Mouse (Mus musculus) embryonic stem cell, embryonic (primary cell): ENCODE measurements around the gene Gas7.

Experiments used
- CTCF ChIA-PET, 4 experiments: fragments of 300-600 bp in 2 of 4; fragments of 350-600 bp in 2 of 4; sonication (Branson Sonifier 250); formaldehyde crosslinking; loops; one replicate each; lab custom pipeline; 2022; ENCODE audit warnings: inconsistent platforms in 2 of 4; lab: Charles Lee
- POLR2A ChIA-PET, 4 experiments: fragments of 300-600 bp in 2 of 4; fragments of 350-600 bp in 2 of 4; sonication (Branson Sonifier 250); formaldehyde crosslinking; loops; one replicate each; lab custom pipeline; 2022; ENCODE audit warnings: antibody characterized with exemption in 4 of 4, inconsistent platforms in 1 of 4; lab: Charles Lee

Gas7 gene

GRCm38 (mm10) chr11:67652194-67652892 lies 197.1 kb downstream of the Gas7 start:
- ChIA-PET POLR2A (interaction anchor here in 1 of 4 experiments (1.3 kb wide), 1 partner anchor 272 kb away, joined by 5 read pairs; no protein-coding TSS in a partner anchor), CTCF (interaction anchor here (0.6 to 1.5 kb wide), 5 partner anchors 23 to 732 kb away, joined by 3 to 7 read pairs (median 3); no protein-coding TSS in a partner anchor)

DNA sequence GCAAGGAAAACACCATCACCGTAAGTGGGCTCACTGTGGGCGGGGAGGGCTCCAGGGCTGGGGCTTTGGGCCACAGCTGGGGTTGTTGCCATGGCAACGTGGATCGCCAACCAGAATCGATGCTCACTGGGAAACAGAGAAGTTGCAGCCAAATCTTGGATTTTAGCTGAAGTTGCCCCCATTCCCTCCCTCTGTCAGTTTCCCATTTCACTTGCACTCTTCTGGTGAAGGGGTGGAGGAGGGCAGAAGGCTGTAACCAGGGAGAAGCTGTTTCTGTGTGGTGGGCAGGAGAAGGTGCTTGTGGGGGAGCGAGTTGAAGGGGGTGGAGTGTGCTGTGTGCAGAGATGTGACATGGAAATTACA lies 197.6 kb downstream of the Gas7 start:
- ChIA-PET CTCF (interaction anchor here (1.0 to 1.5 kb wide), 4 partner anchors 22 to 24 kb away, joined by 3 to 7 read pairs (median 3); no protein-coding TSS in a partner anchor), POLR2A (interaction anchor here in 1 of 4 experiments (1.3 kb wide), 1 partner anchor 273 kb away, joined by 5 read pairs; no protein-coding TSS in a partner anchor)

DNA sequence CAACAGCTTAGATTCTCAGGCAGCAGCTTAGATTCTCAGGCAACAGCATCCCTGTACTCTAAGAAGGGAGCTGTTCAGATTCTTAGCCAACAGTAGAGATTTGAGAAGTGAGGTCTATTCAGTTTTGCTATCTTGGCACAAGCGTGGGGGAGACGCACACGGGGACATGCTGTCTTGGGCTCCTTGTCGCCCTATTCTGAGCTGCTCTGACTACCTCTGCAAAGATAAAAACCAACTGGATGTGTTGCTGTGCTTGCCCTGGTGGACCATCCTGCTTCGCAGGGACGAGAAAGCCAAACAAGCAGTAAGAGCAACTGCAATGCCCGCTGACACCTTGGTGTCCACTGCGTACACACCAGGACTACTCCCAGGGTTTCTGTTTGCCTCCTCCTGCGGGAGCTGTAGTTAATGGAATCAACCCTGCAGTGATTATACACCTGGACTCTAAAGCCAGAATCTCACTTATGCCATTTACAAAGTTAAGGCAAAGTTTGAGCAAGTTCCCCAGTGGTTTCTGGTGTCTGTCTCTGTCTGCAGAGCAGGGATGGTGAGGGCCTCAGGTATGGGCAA lies 198.4 kb downstream of the Gas7 start:
- ChIA-PET POLR2A (interaction anchor here in 1 of 4 experiments (1.3 kb wide), 1 partner anchor 273 kb away, joined by 5 read pairs; no protein-coding TSS in a partner anchor), CTCF (interaction anchor here in 3 of 4 experiments (0.8 to 1.5 kb wide), 4 partner anchors 22 to 541 kb away, joined by 3 to 7 read pairs (median 3); no protein-coding TSS in a partner anchor)

DNA sequence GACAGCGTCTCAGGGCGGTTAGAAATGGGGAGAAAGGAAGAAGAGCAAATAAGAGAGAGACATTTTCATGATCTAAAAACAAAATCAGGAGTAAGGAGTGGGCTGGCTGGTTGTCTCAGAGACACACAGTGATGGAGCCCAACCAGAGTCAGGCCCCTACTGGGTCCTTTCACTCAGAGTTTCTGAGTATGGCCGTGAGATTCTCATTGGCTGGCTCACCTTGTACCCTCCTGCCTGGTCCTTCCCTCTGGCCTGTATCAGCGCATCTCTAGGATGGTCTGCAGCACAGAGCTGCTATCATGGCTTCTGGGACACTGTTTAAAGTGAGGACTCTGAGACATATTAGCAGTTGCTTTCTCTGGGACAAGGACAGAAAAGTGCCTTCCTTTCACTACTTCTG lies 199.3 kb downstream of the Gas7 start:
- POLR2A ChIA-PET: no interaction called here

GRCm38 (mm10) chr11:67655236-67655959 lies 200.2 kb downstream of the Gas7 start:
- POLR2A ChIA-PET: interaction anchor here in 1 of 4 experiments (0.5 to 1.1 kb wide), 3 partner anchors 11 to 644 kb away, joined by 3 to 4 read pairs (median 3); no protein-coding TSS in a partner anchor
- CTCF ChIA-PET: interaction anchor here in 3 of 4 experiments (0.8 to 4.4 kb wide), 4 partner anchors 20 to 826 kb away, joined by 3 to 28 read pairs (median 4); no protein-coding TSS in a partner anchor

More for the DNA sequence above, 199.3 kb downstream of the Gas7 start:
- CTCF ChIA-PET: interaction anchor here in 1 of 4 experiments (0.9 kb wide), 1 partner anchor 22 kb away, joined by 3 read pairs; no protein-coding TSS in a partner anchor

DNA sequence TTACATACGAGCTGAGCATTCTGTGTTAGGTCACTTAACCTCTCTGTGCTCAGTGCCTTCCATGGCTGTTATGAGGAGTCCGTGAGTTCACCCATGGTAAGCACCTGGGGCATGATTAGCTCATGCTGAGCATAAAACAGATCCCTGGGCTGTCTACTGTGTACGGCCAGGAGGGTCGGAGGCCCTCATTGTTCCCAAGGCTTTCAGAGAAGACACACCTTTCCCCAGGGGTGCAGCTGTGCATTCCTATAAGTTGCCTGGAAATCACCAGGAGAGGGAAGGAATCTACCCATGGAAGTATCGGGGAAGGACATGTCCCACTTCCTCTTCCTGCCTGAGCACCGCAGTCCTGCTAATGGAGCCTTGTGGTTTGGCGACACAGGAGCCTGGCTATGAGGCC lies 201.1 kb downstream of the Gas7 start:
- POLR2A ChIA-PET: interaction anchor here in 2 of 4 experiments (0.5 to 1.1 kb wide), 4 partner anchors 8 to 645 kb away, joined by 3 to 11 read pairs (median 4); no protein-coding TSS in a partner anchor
- CTCF ChIA-PET: interaction anchor here (0.6 to 4.4 kb wide), 8 partner anchors 19 to 825 kb away, joined by 3 to 28 read pairs (median 4); no protein-coding TSS in a partner anchor

DNA sequence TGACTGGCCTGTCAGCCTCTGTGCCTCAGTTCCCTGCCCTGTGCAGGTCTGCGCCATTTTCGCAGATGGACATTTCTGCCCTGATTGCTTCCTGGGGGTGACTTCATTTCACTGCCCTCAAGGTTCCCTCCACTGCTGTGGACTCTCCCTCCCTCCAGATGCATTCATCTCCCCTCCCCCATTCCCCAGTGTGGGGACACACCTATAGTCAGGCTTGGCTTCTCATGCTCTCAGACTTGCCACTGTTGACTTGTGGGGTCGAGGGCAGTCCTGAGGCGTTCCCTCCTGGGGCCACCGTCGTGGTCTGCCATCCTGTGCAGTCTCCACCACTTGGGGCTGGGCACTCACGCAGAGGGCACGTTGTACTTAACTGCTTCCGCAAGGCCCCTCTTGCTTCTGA lies 201.6 kb downstream of the Gas7 start:
- POLR2A ChIA-PET: interaction anchor here in 1 of 4 experiments (1.0 kb wide), 1 partner anchor 14 kb away, joined by 3 read pairs; no protein-coding TSS in a partner anchor
- CTCF ChIA-PET: interaction anchor here in 3 of 4 experiments (0.8 to 4.4 kb wide), 6 partner anchors 15 to 576 kb away, joined by 3 to 28 read pairs (median 4); no protein-coding TSS in a partner anchor

DNA sequence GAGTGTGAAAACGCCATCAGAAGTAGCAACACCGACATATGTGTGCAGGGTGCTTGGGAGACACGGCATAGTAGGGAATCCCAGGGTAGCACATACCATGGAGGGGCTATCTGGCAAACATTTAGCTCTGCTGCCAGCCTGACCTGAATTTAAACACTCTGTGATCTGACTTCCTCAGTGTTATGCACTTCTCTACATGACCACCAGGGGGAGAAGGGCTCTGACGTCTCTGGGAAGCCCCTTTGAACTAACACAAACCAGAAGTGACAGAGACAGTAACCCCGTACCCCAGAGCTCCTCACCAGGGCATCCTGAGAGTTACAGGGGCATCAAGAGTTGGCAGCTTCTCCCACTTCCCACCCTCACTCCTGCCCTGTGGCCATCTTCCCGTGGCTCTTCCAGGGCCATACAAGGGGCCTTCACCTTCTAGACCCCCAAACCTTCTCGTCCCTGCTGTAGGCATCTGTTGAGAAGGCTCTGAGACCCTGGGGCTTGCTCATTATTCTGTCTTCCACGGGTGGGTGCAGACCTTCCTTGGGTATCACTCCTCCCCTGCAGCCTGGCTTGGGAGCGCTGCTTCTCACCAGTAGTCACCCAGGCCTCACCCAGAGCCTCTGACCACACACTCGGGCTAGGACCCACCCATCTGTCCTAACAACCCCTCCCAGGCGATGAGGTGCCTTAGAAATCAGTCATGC lies 202.6 kb downstream of the Gas7 start:
- CTCF ChIA-PET: interaction anchor here (0.6 to 4.4 kb wide), 11 partner anchors 10 to 549 kb away, joined by 3 to 28 read pairs (median 3); no protein-coding TSS in a partner anchor
- POLR2A ChIA-PET: interaction anchor here in 1 of 4 experiments (0.6 kb wide), 1 partner anchor 14 kb away, joined by 5 read pairs; no protein-coding TSS in a partner anchor

GRCm38 (mm10) chr11:67661465-67661864 lies 206.2 kb downstream of the Gas7 start:
- ChIA-PET CTCF (no interaction called here), POLR2A (no interaction called here)

DNA sequence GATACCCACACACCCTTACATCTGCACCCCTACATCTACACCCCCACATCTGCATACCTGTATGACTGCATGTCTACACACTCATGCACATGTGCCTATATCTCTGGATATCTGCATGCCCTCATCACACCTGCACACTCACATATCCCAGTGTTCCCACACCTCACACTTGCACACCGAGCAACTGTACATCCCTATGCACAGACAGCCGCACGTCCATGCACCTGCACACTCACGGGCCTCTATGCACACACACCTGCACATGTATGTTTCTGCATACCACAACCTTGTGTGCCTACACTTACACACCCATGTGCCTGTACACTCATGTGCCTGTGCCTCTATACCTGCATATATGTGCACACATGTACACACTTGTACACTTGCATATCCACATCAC lies 208.2 kb downstream of the Gas7 start:
- POLR2A ChIA-PET: no interaction called here
- CTCF ChIA-PET: no interaction called here

- ChIA-PET CTCF (interaction anchor here in 2 of 4 experiments (0.6 to 1.1 kb wide), 3 partner anchors 12 to 1084 kb away, joined by 3 to 5 read pairs (median 3); no protein-coding TSS in a partner anchor), POLR2A (interaction anchor here in 2 of 4 experiments (0.6 to 1.0 kb wide), 3 partner anchors 8 to 662 kb away, joined by 3 to 11 read pairs (median 5); no protein-coding TSS in a partner anchor)
Observed at GRCm38 (mm10) chr11:67664261-67664660, 209.0 kb downstream of the Gas7 start.

DNA sequence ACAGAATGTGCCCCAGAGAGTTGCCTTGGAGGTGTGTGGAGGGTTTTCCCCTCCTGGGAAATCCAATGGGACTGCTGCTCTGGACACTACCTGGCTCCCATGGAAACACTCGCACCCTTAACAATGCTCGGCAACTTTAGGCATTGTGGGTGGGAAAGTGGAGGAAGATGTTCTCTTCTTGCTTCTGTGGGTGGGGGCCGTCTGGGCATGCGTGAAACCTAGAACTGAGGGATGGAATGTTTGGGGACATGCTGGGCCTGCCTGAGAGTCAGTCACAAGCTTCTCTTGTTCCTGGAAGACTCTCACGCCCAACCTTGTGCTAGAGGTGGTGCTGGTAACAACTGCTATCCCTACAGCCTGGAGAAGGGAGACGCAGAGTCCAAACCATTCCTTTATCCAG lies 209.7 kb downstream of the Gas7 start:
- CTCF ChIA-PET: interaction anchor here in 3 of 4 experiments (0.6 to 1.1 kb wide), 5 partner anchors 11 to 1085 kb away, joined by 3 to 5 read pairs (median 3); no protein-coding TSS in a partner anchor
- POLR2A ChIA-PET: interaction anchor here in 1 of 4 experiments (1.0 kb wide), 1 partner anchor 9 kb away, joined by 11 read pairs; no protein-coding TSS in a partner anchor

GRCm38 (mm10) chr11:67666129-67666528 lies 210.9 kb downstream of the Gas7 start:
- ChIA-PET CTCF (interaction anchor here in 1 of 4 experiments (0.6 kb wide), 1 partner anchor 64 kb away, joined by 3 read pairs; no protein-coding TSS in a partner anchor), POLR2A (interaction anchor here in 1 of 4 experiments (0.5 to 0.7 kb wide), 2 partner anchors 293 to 341 kb away, joined by 3 read pairs; no protein-coding TSS in a partner anchor)

DNA sequence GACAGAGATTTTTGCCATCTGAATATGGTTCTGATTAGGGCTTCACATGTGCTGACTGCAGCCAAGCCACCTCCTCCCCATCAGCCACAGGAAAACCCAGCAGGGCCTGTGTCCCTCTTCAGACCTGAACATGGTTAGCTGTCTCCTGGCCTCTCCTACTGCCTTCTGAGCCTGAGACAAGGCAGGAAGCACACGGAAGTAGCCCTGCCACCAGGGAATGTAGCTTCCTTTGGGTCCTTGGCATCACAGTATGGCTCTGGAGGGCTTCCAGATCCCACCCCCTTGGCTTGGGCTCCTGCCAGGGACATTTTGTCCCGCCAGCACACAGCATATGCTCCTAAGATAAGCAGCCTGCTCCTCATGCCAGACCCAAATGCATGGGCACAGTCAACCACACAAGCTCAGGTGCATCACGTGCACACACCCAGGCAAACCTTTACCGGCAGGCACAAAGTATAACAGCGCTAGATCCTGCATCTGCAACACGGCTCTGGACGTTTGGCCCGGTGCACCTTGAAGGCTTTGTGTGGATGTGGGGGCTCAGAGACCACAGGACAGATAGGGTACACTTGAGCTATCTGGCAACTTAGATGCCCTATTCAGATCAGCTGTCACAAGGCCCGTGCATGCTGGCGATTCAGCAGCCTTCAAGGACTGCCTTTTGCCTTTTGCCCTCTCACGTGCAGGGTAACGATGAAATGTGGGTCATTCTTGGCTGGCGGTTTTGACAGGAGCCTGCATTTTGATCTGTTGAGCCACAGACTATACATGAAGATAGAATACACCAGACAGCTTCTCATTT lies 212.5 kb downstream of the Gas7 start:
- ChIA-PET POLR2A (no interaction called here), CTCF (interaction anchor here in 2 of 4 experiments (0.9 to 1.8 kb wide), 4 partner anchors 8 to 566 kb away, joined by 3 to 10 read pairs (median 4); no protein-coding TSS in a partner anchor)

- CTCF ChIA-PET: interaction anchor here in 2 of 4 experiments (1.1 to 1.8 kb wide), 2 partner anchors 8 to 558 kb away, joined by 3 to 10 read pairs; no protein-coding TSS in a partner anchor
- POLR2A ChIA-PET: no interaction called here
Observed at GRCm38 (mm10) chr11:67668460-67669007, 213.3 kb downstream of the Gas7 start.

DNA sequence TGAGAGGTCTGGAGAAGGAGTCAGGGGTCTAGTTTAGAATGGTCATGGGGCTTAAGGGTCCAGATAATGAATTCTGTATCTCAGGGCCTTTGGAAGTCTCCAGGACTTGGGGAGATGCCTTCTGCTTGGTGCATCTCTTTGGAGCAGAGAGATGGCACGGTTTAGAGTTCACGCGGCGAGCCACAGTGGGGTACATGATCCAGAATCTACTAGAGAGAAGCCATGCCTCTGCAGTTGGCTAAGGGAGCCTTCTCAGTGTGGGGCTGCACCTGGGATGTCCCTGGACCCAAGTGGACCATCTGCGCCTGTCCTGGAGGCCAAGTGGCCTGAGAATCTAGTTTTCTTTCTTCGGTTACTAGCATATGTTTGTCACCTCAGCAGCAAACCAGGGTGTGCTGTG lies 214.8 kb downstream of the Gas7 start:
- ChIA-PET CTCF (interaction anchor here in 1 of 4 experiments (1.1 kb wide), 1 partner anchor 12 kb away, joined by 3 read pairs; no protein-coding TSS in a partner anchor), POLR2A (interaction anchor here in 1 of 4 experiments (1.3 kb wide), 1 partner anchor 14 kb away, joined by 3 read pairs; no protein-coding TSS in a partner anchor)
